Mouse (Mus musculus) hindbrain, embryonic 16.5 days (tissue): ENCODE data around the gene D8Ertd738e. TPM values are rescaled to one million over a fixed set of nuclear protein-coding genes. Genes with fewer than 3 reads are reported as not detected.

ENCODE experiments used
- ATAC-seq: fragments of 200-750 bp; cut with Nextera tagmentation; 2 replicates; pipeline ENCODE4 v1.8.0; 2017; ENCODE audit warnings: moderate TSS enrichment, moderate library complexity
- H3K27ac ChIP-seq: fragments of 300-500 bp; sonication (generic); 2 replicates; pipeline ENCODE4 v1.5.1; 2014; ENCODE audit warnings: low read depth, mild to moderate bottlenecking, control low read depth, low read length, moderate library complexity
- H3K27me3 ChIP-seq: fragments of 300-500 bp; sonication (generic); replicated peaks from 2 replicates; pipeline ENCODE4 v1.6.1; 2014; ENCODE audit warnings: low read length; ENCODE audit not compliant: control insufficient read depth, insufficient read depth
- H3K36me3 ChIP-seq: fragments of 300-500 bp; sonication (generic); 2 replicates; pipeline ENCODE4 v1.6.1; 2014; ENCODE audit warnings: mild to moderate bottlenecking, low read length, moderate library complexity, mixed read lengths; ENCODE audit not compliant: control insufficient read depth, insufficient read depth
- H3K4me1 ChIP-seq: fragments of 300-500 bp; sonication (generic); 2 replicates; pipeline ENCODE4 v1.6.1; 2014; ENCODE audit warnings: low read depth, low read length; ENCODE audit not compliant: control insufficient read depth, insufficient read depth
- H3K4me2 ChIP-seq: fragments of 300-500 bp; sonication (generic); 2 replicates; pipeline ENCODE4 v1.6.1; 2014; ENCODE audit warnings: mild to moderate bottlenecking, low read length, control low read depth, moderate library complexity
- H3K4me3 ChIP-seq: fragments of 300-500 bp; sonication (generic); 2 replicates; pipeline ENCODE4 v1.5.1; 2014; ENCODE audit warnings: mild to moderate bottlenecking, low read length, control low read depth, moderate library complexity
- H3K9ac ChIP-seq: fragments of 300-500 bp; sonication (generic); 2 replicates; pipeline ENCODE4 v1.6.1; 2014; ENCODE audit warnings: low read depth, mild to moderate bottlenecking, control low read depth, low read length, moderate library complexity
- H3K9me3 ChIP-seq: fragments of 300-500 bp; sonication (generic); 2 replicates; pipeline ENCODE4 v1.6.1; 2014; ENCODE audit warnings: mild to moderate bottlenecking, low read length, moderate library complexity; ENCODE audit not compliant: control insufficient read depth
- WGBS: fragments of 180-500 bp; shearing (Covaris S2); extraction: QIAGEN DNeasy Blood & Tissue Kit; methylation state at CpG from one replicate; pipeline ENCODE4 v1.1.7; 2014; 5-methylcytosine and 5-hydroxymethylcytosine counted together
- polyA plus RNA-seq: library from polyadenylated mRNA; unstranded; fragments of >200 nt; fragmentation: Nextera tagmentation; extraction: Ambion mirVana; gene quantifications from 2 replicates; pipeline ENCODE4 v1.2.1, GENCODE M21; 2015

D8Ertd738e gene
- polyA plus RNA-seq, 1 experiment from 2014 or later, result 266 TPM

- Histone ChIP-seq H3K27me3 (no peaks in the 10 kb centered on the region), H3K4me3 (no peak overlapping the region), H3K9me3 (no peaks in the 10 kb centered on the region), H3K36me3 (peaks cover 14% of the 10 kb centered on the region), H3K4me1 (peaks cover 21% of the 10 kb centered on the region), H3K27ac (0 out of 2 replicates have a peak overlapping the region, but pooled peaks have one; percentile 12), H3K9ac (peak overlapping the region; percentile 45), H3K4me2 (no peak overlapping the region)
- WGBS, result 62% methylated on average over 7 of the region's 7 CpGs
- ATAC-seq, result no peak
Observed at GRCm38 (mm10) chr8:84207811-84208210, 41.7 kb downstream of the D8Ertd738e start.

- Histone ChIP-seq H3K27me3 (no peaks in the 10 kb centered on the region), H3K9ac (no peak overlapping the region), H3K9me3 (no peaks in the 10 kb centered on the region), H3K4me1 (peaks cover 21% of the 10 kb centered on the region), H3K27ac (no peak overlapping the region), H3K4me2 (no peak overlapping the region), H3K4me3 (no peak overlapping the region), H3K36me3 (peaks cover 7% of the 10 kb centered on the region)
- WGBS, result 89% methylated on average over 3 of the region's 3 CpGs
- no peak for ATAC-seq
Observed at GRCm38 (mm10) chr8:84206666-84207065, 42.9 kb downstream of the D8Ertd738e start.

- no peak overlapping the region for H3K9ac ChIP-seq
- no peaks in the 10 kb centered on the region for H3K27me3 ChIP-seq
- H3K4me3 ChIP-seq, result no peak overlapping the region
- no peaks in the 10 kb centered on the region; the same call in 1 of the 2 replicates for H3K36me3 ChIP-seq
- 90% methylated on average over 5 of the region's 5 CpGs for WGBS
- H3K4me1 ChIP-seq, result peaks cover 25% of the 10 kb centered on the region
- no peaks in the 10 kb centered on the region for H3K9me3 ChIP-seq
- ATAC-seq, result no peak
- H3K27ac ChIP-seq, result no peak overlapping the region
- no peak overlapping the region for H3K4me2 ChIP-seq
Observed at GRCm38 (mm10) chr8:84205073-84205472, 44.4 kb downstream of the D8Ertd738e start.

- WGBS, result 56% methylated on average over 13 of the region's 13 CpGs
- H3K36me3 ChIP-seq, result no peaks in the 10 kb centered on the region; the same call in 1 of the 2 replicates
- H3K9ac ChIP-seq, result peak overlapping the region; percentile 29
- H3K4me2 ChIP-seq, result peak overlapping the region; percentile 78
- H3K4me3 ChIP-seq, result peak overlapping the region; percentile 40
- H3K27ac ChIP-seq, result peak overlapping the region; percentile 72
- H3K4me1 ChIP-seq, result peaks cover 24% of the 10 kb centered on the region
- peak; percentile 12; the same call in 1 of the 2 replicates for ATAC-seq
- no peaks in the 10 kb centered on the region for H3K27me3 ChIP-seq
- no peaks in the 10 kb centered on the region for H3K9me3 ChIP-seq
Observed at GRCm38 (mm10) chr8:84203975-84204772, 45.3 kb downstream of the D8Ertd738e start.

GRCm38 (mm10) chr8:84202938-84203917, 46.3 kb downstream of the D8Ertd738e start:
- peak overlapping the region; percentile 72 for H3K27ac ChIP-seq
- H3K27me3 ChIP-seq, result no peaks in the 10 kb centered on the region
- peak; percentile 50 for ATAC-seq
- H3K9ac ChIP-seq, result peak overlapping the region; percentile 29
- WGBS, result 13% methylated on average over 27 of the region's 34 CpGs
- H3K9me3 ChIP-seq, result no peaks in the 10 kb centered on the region
- peak overlapping the region; percentile 78 for H3K4me2 ChIP-seq
- peaks cover 24% of the 10 kb centered on the region for H3K4me1 ChIP-seq
- H3K4me3 ChIP-seq, result peak overlapping the region; percentile 40
- H3K36me3 ChIP-seq, result no peaks in the 10 kb centered on the region

GRCm38 (mm10) chr8:84202466-84202865, 47.1 kb downstream of the D8Ertd738e start:
- Histone ChIP-seq H3K27me3 (no peaks in the 10 kb centered on the region), H3K27ac (no peak overlapping the region), H3K9ac (no peak overlapping the region), H3K4me3 (0 out of 2 replicates have a peak overlapping the region, but pooled peaks have one; percentile 3), H3K36me3 (no peaks in the 10 kb centered on the region), H3K4me2 (peak overlapping the region; percentile 78), H3K9me3 (no peaks in the 10 kb centered on the region), H3K4me1 (peaks cover 26% of the 10 kb centered on the region)
- no peak for ATAC-seq
- 82% methylated on average over 9 of the region's 9 CpGs for WGBS

- Histone ChIP-seq H3K27ac (peak overlapping the region; percentile 78), H3K9me3 (no peaks in the 10 kb centered on the region), H3K27me3 (no peaks in the 10 kb centered on the region), H3K9ac (peak overlapping the region; percentile 61), H3K4me2 (peak overlapping the region; percentile 78), H3K4me1 (peaks cover 26% of the 10 kb centered on the region), H3K36me3 (no peaks in the 10 kb centered on the region), H3K4me3 (peak overlapping the region; percentile 47)
- ATAC-seq, result 0 out of 2 replicates have a peak, but pooled peaks have one; percentile 2
- 63% methylated on average over 15 of the region's 15 CpGs for WGBS
Observed at GRCm38 (mm10) chr8:84201545-84202245, 47.8 kb downstream of the D8Ertd738e start.

- H3K4me1 ChIP-seq, result peaks cover 26% of the 10 kb centered on the region
- 0 out of 2 replicates have a peak, but pooled peaks have one; percentile 9 for ATAC-seq
Observed at GRCm38 (mm10) chr8:84200652-84201544, 48.6 kb downstream of the D8Ertd738e start.

More at GRCm38 (mm10) chr8:84200652-84201544, 48.6 kb downstream of the D8Ertd738e start:
- WGBS, result 11% methylated on average over 40 of the region's 70 CpGs
- Histone ChIP-seq H3K9ac (peak overlapping the region; percentile 61), H3K36me3 (no peaks in the 10 kb centered on the region), H3K4me3 (peak overlapping the region; percentile 47), H3K27me3 (no peaks in the 10 kb centered on the region), H3K4me2 (peak overlapping the region; percentile 78), H3K9me3 (no peaks in the 10 kb centered on the region), H3K27ac (peak overlapping the region; percentile 78)
